Mouse (Mus musculus): ENCODE measurements around the gene Hdac4. TPM values are rescaled to one million over a fixed set of nuclear protein-coding genes. Genes with fewer than 3 reads are reported as not detected.

The Hdac4 gene
- 30.0 and 30.1 TPM in 2 replicates for polyA plus RNA-seq (2012; rRNA removed)

GRCm38 (mm10) chr1:92195360-92196149 lies at the start of gene Hdac4:
Hdac4 (minus strand) TSS chr1:92195699.

